Mouse (Mus musculus): ENCODE data around the gene Atg4b.
"Not testable (repeated sequence)": the region's sequence is repeated elsewhere in the genome, so short reads cannot be mapped to it uniquely, and the experiment has no call there.

The Atg4b gene

DNA sequence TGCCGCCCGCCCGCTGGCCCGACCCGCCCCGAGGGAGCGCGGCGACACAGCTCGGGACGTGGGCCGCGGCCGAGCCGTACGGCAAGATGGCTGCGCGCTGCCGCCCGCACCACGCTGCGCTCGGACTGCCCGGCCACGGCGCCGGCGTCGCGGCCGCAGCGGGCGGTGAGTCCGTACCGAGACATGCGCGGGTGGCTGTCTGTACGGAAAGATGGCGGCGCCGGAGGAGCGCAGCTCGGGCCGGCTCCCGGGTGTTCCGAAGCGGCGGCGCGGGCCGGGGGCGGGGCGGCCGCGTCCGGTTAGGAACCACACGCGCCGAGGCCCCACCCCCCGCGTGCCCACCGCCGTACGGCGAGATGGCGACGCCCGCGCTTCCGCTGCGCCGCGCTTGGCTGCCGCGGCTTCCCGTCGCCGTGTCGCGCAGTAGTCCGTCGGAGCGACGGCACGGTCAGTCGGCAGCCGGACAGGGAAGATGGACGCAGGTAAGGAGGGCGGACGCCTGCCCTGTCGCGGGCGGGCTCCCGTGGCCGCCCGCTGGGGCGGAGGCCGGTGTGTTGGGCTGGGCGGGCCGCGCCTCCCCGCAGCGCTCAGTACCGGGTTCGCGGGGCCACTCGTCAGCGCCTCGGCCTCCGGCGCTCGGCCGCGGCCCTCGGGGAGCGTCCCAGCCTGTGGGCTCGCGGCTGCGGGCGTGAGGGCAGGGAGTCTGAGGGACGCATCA is 3.4 kb downstream of the Atg4b start, which contains the start of gene Thap4:
TSS of gene Thap4 (minus strand) at position 292 of the 718 bp plus-strand sequence.
- in situ Hi-C loops (cut with MboI; ENCODE audit: unreplicated experiment in 2 of 2) = loop anchor here in 1 of 2 experiments (10.0 kb wide), 1 partner anchor 50 kb away; the partner anchor contains the start of genes Dtymk and Ing5

DNA sequence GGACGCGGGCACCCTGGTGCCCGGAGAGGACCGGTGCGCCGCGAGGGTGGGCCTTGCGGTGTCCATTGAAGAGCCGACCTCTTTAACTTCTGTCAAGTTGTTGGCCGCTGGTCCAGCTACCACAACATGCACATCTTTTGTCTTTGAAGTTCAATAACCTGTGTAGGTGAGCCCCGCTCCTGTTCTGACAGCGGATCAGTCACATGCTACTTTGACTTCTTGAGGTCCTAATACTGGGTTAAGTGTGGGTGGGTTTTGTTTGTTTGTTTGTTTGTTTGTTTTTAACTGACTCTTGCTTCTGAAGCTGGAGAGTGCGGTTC is 4.0 kb downstream of the Atg4b start:
- in situ Hi-C loops (cut with MboI; ENCODE audit: unreplicated experiment in 2 of 2) = loop anchor here in 1 of 2 experiments (10.0 kb wide), 1 partner anchor 50 kb away; the partner anchor contains the start of genes Dtymk and Ing5

DNA sequence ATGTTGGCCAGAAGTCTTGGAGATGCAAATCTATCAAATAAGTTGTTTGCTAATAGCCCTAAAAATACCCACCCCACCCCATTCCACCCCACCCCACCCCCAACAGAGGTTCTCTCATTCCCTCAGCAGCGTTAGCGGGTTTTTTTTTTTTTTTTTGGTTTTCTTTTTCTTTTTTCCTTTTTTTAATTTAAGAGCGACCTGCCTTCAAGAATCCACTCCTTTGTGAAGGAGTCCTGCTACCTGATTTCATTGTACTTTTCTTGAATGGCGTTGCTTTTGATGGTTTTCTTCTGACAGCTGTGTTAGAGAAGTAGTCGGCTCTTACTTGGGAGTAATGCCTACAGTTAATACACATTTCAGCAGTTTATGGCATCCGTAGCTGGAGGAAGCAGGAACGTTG is 4.3 kb downstream of the Atg4b start:
- in situ Hi-C loops (cut with MboI; ENCODE audit: unreplicated experiment in 2 of 2) = loop anchor here in 1 of 2 experiments (10.0 kb wide), 1 partner anchor 49 kb away; the partner anchor contains the start of genes Dtymk and Ing5

DNA sequence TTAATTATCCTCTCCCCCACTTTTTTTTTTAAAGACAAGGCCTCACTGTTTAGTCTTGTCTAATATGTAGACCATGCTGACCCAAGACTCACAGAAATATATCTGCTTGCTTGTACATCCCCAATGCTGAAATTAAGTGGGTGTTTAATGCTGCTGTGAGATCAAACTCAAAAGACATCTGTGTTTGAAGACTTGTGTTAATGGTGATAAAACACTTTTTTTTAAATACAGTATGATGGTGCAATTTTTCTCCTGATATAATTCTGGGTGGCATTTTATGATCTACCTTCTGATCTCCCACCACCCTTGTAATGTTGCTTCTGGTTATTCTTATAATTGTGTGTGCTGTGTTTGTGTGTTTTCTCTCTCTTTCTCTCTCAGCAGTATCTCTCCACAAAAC is 4.9 kb downstream of the Atg4b start:
- in situ Hi-C loops (cut with MboI; ENCODE audit: unreplicated experiment in 2 of 2) = loop anchor here in 1 of 2 experiments (10.0 kb wide), 1 partner anchor 49 kb away; the partner anchor contains the start of genes Dtymk and Ing5

DNA sequence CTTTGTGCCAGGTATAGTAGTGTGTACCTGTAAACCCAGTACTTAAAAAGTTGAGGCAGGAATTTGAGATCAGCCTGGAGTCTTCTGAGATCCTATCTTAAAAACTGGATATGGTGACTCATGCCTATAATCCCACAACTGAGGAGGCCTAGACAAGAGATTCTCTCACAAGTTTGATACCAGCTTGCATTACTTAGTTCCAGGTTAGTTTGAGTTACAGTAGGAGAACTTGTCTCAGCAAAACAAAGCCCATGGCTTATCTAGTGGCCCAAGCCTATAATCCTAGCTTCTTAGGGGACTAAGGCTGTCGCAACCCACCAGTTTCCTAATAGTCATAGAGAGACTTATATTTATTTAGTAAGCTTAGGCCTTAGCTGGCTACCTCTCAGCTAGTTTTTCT is 8.8 kb downstream of the Atg4b start:
- in situ Hi-C loops (cut with MboI; ENCODE audit: unreplicated experiment in 2 of 2) = no loop called here

DNA sequence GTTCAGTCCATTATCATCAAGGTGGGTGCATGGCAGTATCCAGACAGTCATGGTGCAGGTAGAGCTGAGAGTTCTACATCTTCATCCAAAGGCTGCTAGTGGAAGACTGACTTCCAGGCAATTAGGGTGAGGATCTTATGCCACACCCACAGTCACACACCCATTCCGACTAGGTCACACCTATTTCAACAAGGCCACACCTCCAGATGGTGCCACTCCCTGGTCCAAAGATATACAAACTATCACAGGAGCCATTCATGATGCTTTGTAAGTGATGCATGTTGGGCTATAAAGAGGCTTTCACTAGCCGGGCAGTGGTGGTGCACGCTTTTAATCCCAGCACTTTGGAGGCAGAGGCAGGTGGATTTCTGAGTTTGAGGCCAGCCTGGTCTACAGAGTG is 12.2 kb downstream of the Atg4b start:
- in situ Hi-C loops (cut with MboI; ENCODE audit: unreplicated experiment in 2 of 2) = not testable (repeated sequence)

DNA sequence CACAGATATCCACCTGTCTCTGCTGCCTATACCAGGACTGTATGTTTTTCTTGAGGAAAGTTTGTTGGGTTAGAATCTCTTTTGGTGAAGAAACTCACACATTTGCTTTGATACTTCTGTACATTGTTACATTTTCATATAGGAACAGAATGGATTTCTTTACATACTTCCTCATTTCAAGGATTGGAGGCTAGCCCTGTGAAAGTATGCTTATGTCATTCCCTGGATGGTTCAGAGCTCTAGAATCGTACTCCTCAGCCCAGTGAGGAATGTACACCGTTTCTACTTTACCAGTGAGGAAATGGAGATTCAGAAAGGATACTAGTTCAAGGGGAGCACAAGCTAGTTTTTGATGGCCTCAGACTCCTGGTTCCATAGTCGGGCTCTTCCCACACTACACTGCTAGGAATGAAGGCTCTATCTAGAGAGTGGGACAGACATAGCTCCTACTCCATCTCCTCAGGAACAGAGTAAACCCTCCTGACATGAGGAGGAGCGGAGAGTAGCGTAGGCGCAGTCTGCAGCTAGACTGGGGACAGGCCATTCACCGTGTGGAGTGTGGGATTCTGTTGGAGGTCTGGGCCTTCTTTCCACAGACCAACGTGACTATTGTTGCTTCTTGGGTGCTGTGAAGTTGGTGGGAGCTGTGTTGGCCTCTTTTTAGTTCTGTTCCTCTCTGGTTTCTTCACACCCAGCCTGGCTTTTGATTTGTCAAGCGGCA is 13.7 kb downstream of the Atg4b start:
- in situ Hi-C loops (cut with MboI; ENCODE audit: unreplicated experiment in 2 of 2) = no loop called here

DNA sequence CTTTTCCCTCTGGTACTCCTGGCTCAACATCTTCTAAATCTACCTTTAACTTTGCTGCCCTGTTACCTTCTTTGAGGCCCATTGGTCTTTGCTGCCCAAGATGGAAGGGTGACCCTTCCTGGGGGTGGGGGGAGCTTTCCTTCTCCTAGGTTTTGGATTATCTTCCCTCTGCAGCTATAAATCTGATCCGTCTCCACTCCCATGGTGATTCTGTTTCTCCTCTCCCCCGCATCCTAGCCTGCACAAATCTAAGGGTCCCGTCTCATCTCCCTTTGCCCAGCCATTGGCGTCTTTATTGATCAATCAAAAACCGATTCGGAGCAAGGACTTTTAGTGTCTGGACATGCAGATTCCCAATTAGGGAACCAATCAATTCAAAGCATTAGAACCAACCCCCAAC is 16.3 kb downstream of the Atg4b start:
- in situ Hi-C loops (cut with MboI; ENCODE audit: unreplicated experiment in 2 of 2) = no loop called here

DNA sequence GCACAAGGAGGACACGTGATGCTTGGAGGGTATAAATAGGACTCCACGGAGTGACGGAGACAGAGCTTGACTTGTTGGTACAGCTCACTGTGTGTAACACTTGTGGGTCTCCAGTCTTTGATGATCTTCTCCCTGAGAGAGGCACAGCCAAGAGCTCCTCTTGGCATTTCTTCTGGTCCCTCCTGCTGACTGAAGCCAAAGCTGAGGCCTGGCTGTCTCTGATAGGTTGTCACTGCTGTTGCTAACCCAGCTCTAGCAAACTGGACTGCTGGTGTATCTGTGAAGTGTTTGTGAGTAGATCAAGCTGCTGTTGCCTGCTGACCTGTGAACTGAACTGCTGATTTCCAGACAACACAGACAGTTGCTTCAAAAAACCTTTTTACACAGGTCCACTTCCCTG is 18.6 kb downstream of the Atg4b start:
- in situ Hi-C loops (cut with MboI; ENCODE audit: unreplicated experiment in 2 of 2) = no loop called here

DNA sequence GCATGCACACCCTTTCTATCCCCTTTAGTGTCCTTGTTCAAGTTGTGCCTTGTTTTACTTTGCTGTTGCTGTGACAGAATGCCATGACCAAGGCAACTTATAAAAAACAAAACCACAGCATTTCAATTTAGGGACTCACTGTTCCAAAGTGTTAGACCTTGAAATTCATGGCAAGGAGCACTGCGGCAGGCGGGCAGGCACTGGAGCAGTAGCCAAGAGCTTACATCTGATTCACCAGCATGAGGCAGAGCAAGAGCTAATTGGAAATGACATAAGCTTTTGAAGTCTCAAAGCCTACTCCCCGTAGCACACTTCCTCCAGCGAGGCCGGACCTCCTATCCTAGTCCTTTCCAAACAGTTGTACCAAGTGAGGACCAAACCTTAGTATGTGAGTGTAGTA is 25.4 kb downstream of the Atg4b start:
- in situ Hi-C loops (cut with MboI; ENCODE audit: unreplicated experiment in 2 of 2) = no loop called here

DNA sequence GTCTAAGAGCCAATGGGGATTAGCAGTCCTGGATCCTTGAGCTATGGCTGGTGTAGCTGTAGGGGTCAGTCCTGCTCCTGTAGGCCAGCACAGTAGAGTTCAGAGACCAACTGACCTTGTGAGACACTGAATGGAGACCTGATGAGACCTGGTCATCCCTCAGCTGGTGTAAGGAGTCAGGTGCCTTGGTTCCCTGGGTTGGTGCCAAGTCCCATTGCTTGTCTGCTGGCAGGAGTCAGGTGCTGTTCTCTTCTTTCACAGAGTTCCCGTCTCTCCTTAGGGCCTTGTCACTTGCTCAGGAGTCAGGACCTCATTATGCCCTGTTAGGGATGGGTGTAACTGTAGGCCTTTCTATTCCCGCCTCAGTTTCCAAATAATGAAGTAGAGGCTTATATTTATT is 35.6 kb downstream of the Atg4b start:
- in situ Hi-C loops (cut with MboI; ENCODE audit: unreplicated experiment in 2 of 2) = no loop called here

DNA sequence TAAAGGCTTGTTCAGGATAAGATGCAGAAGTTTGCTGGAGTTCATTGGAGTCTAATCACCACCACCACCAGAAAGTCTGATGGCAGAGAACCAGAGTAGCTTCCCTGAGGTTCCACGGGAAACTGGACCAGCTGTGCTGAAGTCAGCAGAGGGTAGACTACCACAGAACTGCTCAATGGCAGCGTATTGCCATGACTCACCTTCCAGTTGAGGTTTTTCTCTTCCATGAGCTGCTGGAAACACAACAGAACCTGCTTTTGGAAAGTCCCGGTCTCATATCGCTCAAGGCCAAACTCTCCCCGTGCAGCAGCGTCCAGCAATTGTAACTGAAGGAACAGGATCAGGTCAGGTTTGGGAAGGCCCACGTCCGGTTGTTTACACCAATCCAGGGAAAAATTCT is 43.2 kb downstream of the Atg4b start:
- in situ Hi-C loops (cut with MboI; ENCODE audit: unreplicated experiment in 2 of 2) = loop anchor here in 1 of 2 experiments (10.0 kb wide), 1 partner anchor 130 kb away; no protein-coding TSS in a partner anchor

DNA sequence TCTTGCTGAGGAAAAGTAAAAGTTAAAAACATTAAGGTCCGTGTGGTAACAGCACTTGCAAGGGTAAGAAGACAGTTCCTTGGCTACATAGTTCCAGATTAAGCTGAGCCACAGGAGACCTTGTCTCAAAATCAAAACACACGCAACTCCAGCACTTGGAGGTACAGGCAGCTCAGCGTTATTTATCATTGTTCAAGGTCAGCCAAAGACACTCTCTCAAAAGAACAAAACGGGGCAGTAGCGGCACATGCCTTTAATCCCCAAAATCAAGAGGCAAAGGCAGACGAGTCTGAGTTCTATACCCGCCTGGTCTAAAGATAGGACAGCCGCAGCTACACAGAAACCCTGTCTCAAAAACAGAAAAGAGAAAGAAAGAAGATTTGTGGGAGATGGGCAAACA is 44.6 kb downstream of the Atg4b start:
- in situ Hi-C loops (cut with MboI; ENCODE audit: unreplicated experiment in 2 of 2) = loop anchor here in 1 of 2 experiments (10.0 kb wide), 1 partner anchor 131 kb away; no protein-coding TSS in a partner anchor

DNA sequence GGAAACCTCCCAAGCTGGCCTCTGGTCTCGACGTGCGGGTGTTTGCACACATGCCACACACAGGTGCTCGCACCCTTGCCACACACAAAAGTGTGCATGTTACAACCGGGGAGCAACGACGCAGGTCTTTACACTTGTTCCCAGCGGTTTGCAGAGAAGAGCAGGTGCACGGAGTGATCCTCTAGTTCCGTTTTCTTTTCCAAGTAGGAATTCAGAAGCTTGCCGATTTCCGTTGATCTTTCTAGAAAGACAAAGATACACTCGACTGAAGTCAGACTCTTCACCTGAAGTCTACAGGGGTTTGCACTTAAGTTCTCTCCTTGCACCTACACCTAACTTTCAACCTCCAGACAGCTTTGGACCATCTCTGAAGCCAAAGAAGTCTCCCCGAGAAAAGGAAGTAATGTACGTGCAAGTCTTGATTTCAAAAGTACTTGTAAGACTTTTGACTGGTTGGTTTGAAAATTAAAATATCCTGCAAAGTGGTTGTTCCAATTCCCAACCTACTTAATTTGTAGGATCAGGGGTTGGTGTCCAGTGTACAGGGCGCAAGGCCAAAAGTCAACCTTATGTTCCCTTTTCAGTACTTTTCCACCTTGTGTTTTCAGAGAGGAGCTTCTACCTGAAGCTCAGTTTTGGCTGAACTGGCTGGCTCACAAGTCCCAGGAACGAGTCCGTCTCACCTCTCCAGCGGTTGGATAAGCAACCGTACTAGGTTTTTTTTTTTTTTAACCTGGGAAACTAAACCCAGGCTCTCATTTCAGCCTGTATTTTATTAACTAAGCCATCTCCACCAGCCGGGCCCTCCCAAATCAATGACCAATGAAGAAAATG is 49.6 kb downstream of the Atg4b start:
- in situ Hi-C loops (cut with MboI; ENCODE audit: unreplicated experiment in 2 of 2) = loop anchor here (10.0 to 25.0 kb wide), 3 partner anchors 46 to 864 kb away; partner anchors contain the start of genes Hdlbp (in 2 of the 2), Atg4b (in 1 of the 2), Capn10 (in 1 of the 2) and Thap4 (in 1 of the 2)

DNA sequence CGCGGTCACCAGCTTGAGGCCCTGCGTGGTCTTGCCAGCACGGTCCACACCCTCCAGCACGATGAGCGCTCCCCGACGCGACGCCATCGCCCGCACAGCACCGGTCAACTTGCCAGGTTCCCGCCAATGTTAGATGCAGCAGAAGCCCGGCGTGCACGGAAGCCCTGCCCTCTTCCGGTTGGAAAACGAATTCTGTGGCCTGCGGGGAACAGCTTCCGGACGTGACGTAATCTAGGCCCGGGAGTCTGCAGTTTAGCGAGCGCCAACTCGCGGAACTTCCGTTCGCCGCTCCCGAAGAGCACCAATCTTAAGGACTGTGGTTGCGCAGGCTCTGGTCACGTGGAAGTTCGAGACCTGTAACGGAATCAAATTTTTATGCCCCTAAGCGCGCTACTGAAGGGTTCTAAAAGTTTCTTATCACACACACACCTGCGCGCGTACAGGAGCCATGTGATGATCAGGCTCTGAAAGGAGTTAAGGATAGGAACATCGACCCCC is 50.5 kb downstream of the Atg4b start, which contains the start of gene Dtymk:
TSS of gene Dtymk (minus strand) at position 194 of the 498 bp plus-strand sequence.
- in situ Hi-C loops (cut with MboI; ENCODE audit: unreplicated experiment in 2 of 2) = loop anchor here (10.0 to 25.0 kb wide), 3 partner anchors 47 to 864 kb away; partner anchors contain the start of genes Hdlbp (in 2 of the 2), Atg4b (in 1 of the 2), Capn10 (in 1 of the 2) and Thap4 (in 1 of the 2)

DNA sequence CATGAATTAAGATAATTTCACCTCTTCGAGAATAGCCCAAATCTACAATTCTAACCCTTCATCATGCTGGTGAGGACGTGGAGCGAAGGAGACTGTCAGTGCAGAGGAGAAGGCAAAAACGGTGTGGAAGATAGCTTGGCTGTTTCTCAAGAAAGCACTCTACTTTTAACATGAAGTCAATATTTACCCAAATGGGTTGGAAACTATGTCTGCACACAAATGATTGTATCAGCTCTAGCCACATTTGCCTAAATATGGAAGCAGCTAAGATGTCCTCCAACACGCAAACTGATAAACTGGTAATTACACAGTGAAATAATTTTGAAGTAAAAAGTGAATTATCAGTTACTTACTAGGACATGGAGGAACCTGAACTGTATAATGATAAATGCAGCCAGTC is 51.5 kb downstream of the Atg4b start:
- in situ Hi-C loops (cut with MboI; ENCODE audit: unreplicated experiment in 2 of 2) = loop anchor here (10.0 to 25.0 kb wide), 3 partner anchors 48 to 865 kb away; partner anchors contain the start of genes Hdlbp (in 2 of the 2), Atg4b (in 1 of the 2), Capn10 (in 1 of the 2) and Thap4 (in 1 of the 2)

DNA sequence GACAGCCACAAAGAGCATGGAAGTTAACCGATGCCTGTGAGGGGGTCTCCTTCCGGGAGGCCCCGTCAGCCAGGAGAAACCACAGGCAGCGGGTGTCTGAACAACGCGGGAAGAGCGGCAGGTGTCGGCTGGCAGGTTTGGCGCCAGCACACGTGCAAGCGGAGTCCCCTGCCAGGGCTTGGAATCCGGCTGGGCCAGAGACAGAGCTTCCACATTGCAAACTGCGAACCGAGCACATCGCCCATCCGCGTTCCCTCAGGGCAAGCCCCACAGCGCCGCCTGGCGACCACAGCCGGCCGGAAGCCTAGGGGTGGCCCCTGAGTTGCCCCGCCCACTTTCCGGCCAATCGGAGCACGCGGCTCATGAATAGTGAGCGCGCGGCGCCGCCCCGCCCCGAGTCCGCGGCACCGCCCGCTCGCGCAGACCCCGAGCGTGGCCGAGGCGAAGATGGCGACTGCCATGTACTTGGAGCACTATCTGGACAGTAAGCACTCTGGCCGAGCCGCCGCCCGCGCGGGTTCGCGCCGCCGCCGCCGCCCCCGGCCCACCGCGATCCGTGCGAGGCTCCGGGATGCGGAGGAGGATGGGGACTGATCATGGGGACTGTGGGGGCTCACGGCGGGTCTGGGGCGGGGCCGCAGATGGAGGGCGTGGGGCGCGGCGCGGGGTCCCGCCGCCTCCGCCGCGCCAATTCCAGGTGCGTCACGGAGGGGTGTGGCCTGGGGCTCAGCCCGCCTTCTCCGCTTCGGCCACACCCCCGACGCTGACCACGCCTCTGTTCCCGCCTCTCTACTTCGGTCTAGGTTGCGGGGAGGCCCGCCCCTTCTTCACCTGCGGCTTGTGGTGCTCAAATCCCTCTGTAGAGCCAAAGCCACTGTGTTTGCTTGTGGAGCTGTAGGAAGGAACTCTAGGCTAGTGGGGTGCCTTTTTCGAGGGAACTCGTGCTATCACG is 52.5 kb downstream of the Atg4b start, which contains the start of gene Ing5:
TSS of gene Ing5 (plus strand) at position 410 of the 952 bp plus-strand sequence.
- in situ Hi-C loops (cut with MboI; ENCODE audit: unreplicated experiment in 2 of 2) = loop anchor here (10.0 to 25.0 kb wide), 3 partner anchors 49 to 867 kb away; partner anchors contain the start of genes Hdlbp (in 2 of the 2), Atg4b (in 1 of the 2), Capn10 (in 1 of the 2) and Thap4 (in 1 of the 2)

DNA sequence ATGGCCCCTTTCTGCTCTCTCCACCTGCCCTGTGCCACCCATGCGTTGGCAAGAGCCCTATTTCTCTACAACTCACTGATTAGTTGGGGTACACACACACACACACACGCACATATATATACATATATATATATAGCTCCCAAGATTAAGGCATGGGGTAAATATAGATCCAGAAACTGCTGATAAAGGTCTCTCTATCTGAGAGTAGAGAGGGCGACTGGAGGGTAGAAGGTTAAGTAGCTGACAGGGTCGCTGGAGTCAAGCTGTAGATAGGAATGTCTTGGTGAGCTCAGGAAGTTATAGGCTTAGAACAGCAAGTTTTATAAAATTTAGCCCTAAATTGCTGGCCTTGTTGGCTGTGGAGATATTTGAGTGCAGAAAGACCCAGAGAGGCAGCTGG is 53.5 kb downstream of the Atg4b start:
- in situ Hi-C loops (cut with MboI; ENCODE audit: unreplicated experiment in 2 of 2) = loop anchor here (10.0 to 25.0 kb wide), 3 partner anchors 50 to 868 kb away; partner anchors contain the start of genes Hdlbp (in 2 of the 2), Atg4b (in 1 of the 2), Capn10 (in 1 of the 2) and Thap4 (in 1 of the 2)
